ENCODE assay signal across 17 mouse cellular contexts in genomic region chr2:169721793-169722326, GRCm38 (mm10).
DNase-seq lines count a peak whose midpoint lies in the region; ATAC-seq lines count a peak whose summit lies in the region.
"Had no signal": no experiment of that assay in that cellular context is flagged by ENCODE, and none has a peak within 500 bp of the region (broad histone marks: within the 10 kb centered on the region; RNA-seq: fewer than 3 reads in every experiment).

No protein-coding gene starts in this region.

- no peak overlapping the region for H3K9ac ChIP-seq in forebrain, embryonic 14.5 days (ENCODE audit: low read length)
- no peak overlapping the region for H3K9ac ChIP-seq in forebrain, embryonic 15.5 days (replicated peaks)
- H3K9ac ChIP-seq in intestine, embryonic 16.5 days (ENCODE audit: low read depth, low read length) = no peak overlapping the region
- no peak overlapping the region for H3K9ac ChIP-seq in neural tube, embryonic 15.5 days (replicated peaks)
- H3K9ac ChIP-seq: liver, postnatal 0 days had no signal

- ATAC-seq in forebrain, embryonic 14.5 days = no peak
- ATAC-seq in forebrain, embryonic 15.5 days (replicated peaks) = no peak; the same call in 1 of the 2 replicates
- ATAC-seq in intestine, embryonic 16.5 days = no peak
- ATAC-seq in neural tube, embryonic 15.5 days (ENCODE audit: low FRiP score) = peak; percentile 31; the same call in 1 of the 2 replicates
- ATAC-seq: liver, postnatal 0 days; Patski had no signal

- peaks cover 20% of the 10 kb centered on the region for H3K4me1 ChIP-seq in forebrain, embryonic 14.5 days (ENCODE audit: control insufficient read depth, insufficient read depth, low read length)
- peaks cover 29% of the 10 kb centered on the region for H3K4me1 ChIP-seq in forebrain, embryonic 15.5 days
- H3K4me1 ChIP-seq in intestine, embryonic 16.5 days (ENCODE audit: control insufficient read depth, insufficient read depth, low read length) = peaks cover 34% of the 10 kb centered on the region
- H3K4me1 ChIP-seq in neural tube, embryonic 15.5 days = peaks cover 45% of the 10 kb centered on the region

- H3K4me2 ChIP-seq in forebrain, embryonic 14.5 days (ENCODE audit: low read length) = no peak overlapping the region
- H3K4me2 ChIP-seq in forebrain, embryonic 15.5 days (replicated peaks) = no peak overlapping the region
- H3K4me2 ChIP-seq in intestine, embryonic 16.5 days (ENCODE audit: low read depth, low read length) = no peak overlapping the region
- peak overlapping the region; percentile 24; the same call in 1 of the 2 replicates for H3K4me2 ChIP-seq in neural tube, embryonic 15.5 days

- H3K9me3 ChIP-seq in forebrain, embryonic 14.5 days (replicated peaks; ENCODE audit: control insufficient read depth, low read length) = no peaks in the 10 kb centered on the region
- no peaks in the 10 kb centered on the region for H3K9me3 ChIP-seq in forebrain, embryonic 15.5 days
- no peaks in the 10 kb centered on the region for H3K9me3 ChIP-seq in intestine, embryonic 16.5 days (ENCODE audit: control insufficient read depth, low read length)
- H3K9me3 ChIP-seq in neural tube, embryonic 15.5 days (replicated peaks) = no peaks in the 10 kb centered on the region
- H3K9me3 ChIP-seq: embryonic facial prominence, embryonic 10.5 days; heart, embryonic 10.5 days had no signal

- no peaks in the 10 kb centered on the region for H3K27me3 ChIP-seq in forebrain, embryonic 14.5 days (replicated peaks; ENCODE audit: control insufficient read depth, insufficient read depth, low read length)
- H3K27me3 ChIP-seq in forebrain, embryonic 15.5 days = no peaks in the 10 kb centered on the region
- no peaks in the 10 kb centered on the region for H3K27me3 ChIP-seq in intestine, embryonic 16.5 days (replicated peaks; ENCODE audit: control insufficient read depth, insufficient read depth, low read length)
- no peaks in the 10 kb centered on the region for H3K27me3 ChIP-seq in neural tube, embryonic 15.5 days (replicated peaks)
- H3K27me3 ChIP-seq: Patski had no signal

- H3K36me3 ChIP-seq in forebrain, embryonic 14.5 days (ENCODE audit: control insufficient read depth, insufficient read depth, low read length) = no peaks in the 10 kb centered on the region
- H3K36me3 ChIP-seq in forebrain, embryonic 15.5 days = no peaks in the 10 kb centered on the region
- no peaks in the 10 kb centered on the region for H3K36me3 ChIP-seq in intestine, embryonic 16.5 days (ENCODE audit: control insufficient read depth, insufficient read depth, low read length)
- H3K36me3 ChIP-seq in neural tube, embryonic 15.5 days = no peaks in the 10 kb centered on the region
- H3K36me3 ChIP-seq: embryonic facial prominence, embryonic 10.5 days; heart, embryonic 10.5 days had no signal

- WGBS in forebrain, embryonic 14.5 days = 47% methylated on average over 18 of the region's 18 CpGs
- 37% methylated on average over 18 of the region's 18 CpGs for WGBS in forebrain, embryonic 15.5 days
- 62% methylated on average over 18 of the region's 18 CpGs for WGBS in intestine, embryonic 16.5 days
- 33% methylated on average over 18 of the region's 18 CpGs for WGBS in neural tube, embryonic 15.5 days

- DNase-seq in forebrain, embryonic 14.5 days (ENCODE audit: low spot score) = peak; percentile 37
- peak; percentile 24 for DNase-seq in kidney, postnatal 14 days
- no peak for DNase-seq in kidney, adult 8-10 months
- DNase-seq in right cerebral cortex, postnatal 14 days = no peak
- DNase-seq in cerebellum, postnatal 4 days (ENCODE audit: low spot score in 2 of 2) = no peak
- DNase-seq: cerebellum, adult 9-10 months; heart, postnatal 36 days; liver, postnatal 0 days; lung, postnatal 4 days; spleen, adult 18-20 months; thymus, postnatal 4 days had no signal

- no peak overlapping the region for H3K27ac ChIP-seq in forebrain, embryonic 14.5 days (ENCODE audit: low read depth, low read length)
- no peak overlapping the region for H3K27ac ChIP-seq in forebrain, embryonic 15.5 days (replicated peaks)
- peak overlapping the region; percentile 34; the same call in 1 of the 2 replicates for H3K27ac ChIP-seq in intestine, embryonic 16.5 days (ENCODE audit: low read length)
- peak overlapping the region; percentile 52 for H3K27ac ChIP-seq in neural tube, embryonic 15.5 days (replicated peaks)
- H3K27ac ChIP-seq: embryonic facial prominence, embryonic 10.5 days had no signal

- no peak overlapping the region for H3K4me3 ChIP-seq in forebrain, embryonic 14.5 days (ENCODE audit: low read depth, low read length)
- no peak overlapping the region for H3K4me3 ChIP-seq in forebrain, embryonic 15.5 days
- H3K4me3 ChIP-seq in intestine, embryonic 16.5 days (ENCODE audit: low read length) = no peak overlapping the region
- no peak overlapping the region for H3K4me3 ChIP-seq in neural tube, embryonic 15.5 days (replicated peaks)
- H3K4me3 ChIP-seq: embryonic facial prominence, embryonic 10.5 days; heart, embryonic 10.5 days had no signal

Comparison
In these comparisons a context has a peak if more than half of its experiments do, and no peak if none do; other contexts are left out.
1. DNase-seq: peak in forebrain, embryonic 14.5 days (single experiment) and kidney, postnatal 14 days (single experiment); none in kidney, adult 8-10 months (0 of 2), right cerebral cortex, postnatal 14 days (single experiment) and cerebellum, postnatal 4 days (0 of 2).
2. H3K27ac ChIP-seq: peak in intestine, embryonic 16.5 days (single experiment) and neural tube, embryonic 15.5 days (single experiment); none in forebrain, embryonic 14.5 days (single experiment) and forebrain, embryonic 15.5 days (single experiment).